Mouse (Mus musculus) embryo, embryonic 11 days (tissue): Measurements from ENCODE around the gene 4930507D05Rik.
"Not testable (repeated sequence)": the region's sequence is repeated elsewhere in the genome, so short reads cannot be mapped to it uniquely, and the experiment has no call there.

Experiments used
- DNase-seq: peaks from one replicate; pipeline ENCODE4 v3.0.0-alpha.2; 2015

4930507D05Rik gene

GRCm38 (mm10) chr10:62481108-62481852 lies 32.0 kb downstream of the 4930507D05Rik start:
- no peak for DNase-seq

GRCm38 (mm10) chr10:62485878-62486582 lies 36.7 kb downstream of the 4930507D05Rik start:
- DNase-seq: peak; percentile 64

- DNase-seq: peak; percentile 98
Observed at GRCm38 (mm10) chr10:62486618-62487415, 37.5 kb downstream of the 4930507D05Rik start, which contains the start of gene Vps26a. Gene Vps26a (minus strand): TSS chr10:62486805.

- DNase-seq: peak; percentile 74
Observed at GRCm38 (mm10) chr10:62488266-62488665, 39.0 kb downstream of the 4930507D05Rik start.

- DNase-seq: not testable (repeated sequence)
Observed at GRCm38 (mm10) chr10:62491681-62492080, 42.4 kb downstream of the 4930507D05Rik start.

GRCm38 (mm10) chr10:62500088-62500915 lies 51.0 kb downstream of the 4930507D05Rik start:
- DNase-seq: peak; percentile 75
